Mouse (Mus musculus) megakaryocyte, embryonic 14.5 days (primary cell): Measurements from ENCODE around the gene Fam227b.

ENCODE experiments used
- FLI1 ChIP-seq: IDR thresholded peaks from 2 replicates; pipeline ENCODE4 v1.6.1; 2012; ENCODE audit warnings: low read length, inconsistent platforms, mixed read lengths
- GATA1 ChIP-seq: IDR thresholded peaks from 3 replicates; pipeline ENCODE4 v1.6.1; 2012; ENCODE audit warnings: mixed read lengths, low read length, inconsistent platforms, borderline replicate concordance

DNA sequence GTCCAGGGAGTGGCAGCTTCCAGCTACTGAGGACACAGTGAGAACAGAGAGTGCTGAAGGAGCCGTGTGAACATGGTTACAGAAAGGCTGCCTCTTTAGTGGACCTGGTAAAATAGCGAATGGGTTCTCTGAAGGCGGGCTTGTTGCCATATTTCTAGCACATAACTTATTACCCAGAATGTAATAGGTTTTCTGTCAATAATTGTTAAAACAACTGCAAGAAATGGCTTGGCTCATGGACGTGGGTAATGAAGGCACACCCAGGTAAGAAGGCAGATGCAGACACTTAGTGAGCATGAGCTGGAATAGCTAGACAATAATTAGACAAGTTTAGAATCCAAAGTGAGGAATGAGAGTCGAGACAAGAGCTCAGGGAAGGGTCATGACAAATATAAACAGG lies 149.5 kb downstream of the Fam227b start:
- TF ChIP-seq GATA1 (no peak), FLI1 (no peak)
